Mouse (Mus musculus): ENCODE results near the gene Vstm2b. TPM values are rescaled to one million over a fixed set of nuclear protein-coding genes. Genes with fewer than 3 reads are reported as not detected.

The Vstm2b gene
- polyA plus RNA-seq, 1 experiment from 2014 or later, result not detected

DNA sequence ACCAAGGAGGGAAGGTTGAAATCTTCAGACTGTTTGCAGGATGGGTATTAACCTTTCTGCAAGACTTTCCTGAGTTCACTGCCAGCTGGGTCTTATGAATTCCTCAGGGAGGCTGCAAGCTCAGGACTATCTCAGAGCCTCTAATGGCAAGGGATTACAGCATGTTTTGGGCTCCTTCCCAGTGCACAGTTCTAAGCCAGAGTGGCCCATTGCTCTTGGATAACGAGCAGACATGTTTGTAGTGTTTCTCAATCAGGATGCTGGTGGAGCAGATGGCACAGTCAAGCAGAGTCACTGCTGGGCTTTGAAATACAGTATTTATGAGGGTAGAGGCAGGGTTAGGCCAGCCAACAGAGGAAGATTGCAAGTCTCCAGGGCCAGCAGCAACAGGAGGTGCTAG is 8.4 kb downstream of the Vstm2b start:
- Histone ChIP-seq H3K4me3 (replicated peaks) (no peak overlapping the region), H3K9me3 (replicated peaks) (no peaks in the 10 kb centered on the region), H3K36me3 (replicated peaks) (no peaks in the 10 kb centered on the region), H3K9ac (no peak overlapping the region), H3K27ac (replicated peaks) (no peak overlapping the region), H3K4me2 (no peak overlapping the region), H3K4me1 (replicated peaks) (no peaks in the 10 kb centered on the region), H3K27me3 (peaks cover 20% of the 10 kb centered on the region)
- ATAC-seq (ENCODE audit: insufficient read depth), result no peak
- WGBS (ENCODE audit: insufficient replicate concordance), result 54% methylated on average over 1 of the region's 1 CpGs

DNA sequence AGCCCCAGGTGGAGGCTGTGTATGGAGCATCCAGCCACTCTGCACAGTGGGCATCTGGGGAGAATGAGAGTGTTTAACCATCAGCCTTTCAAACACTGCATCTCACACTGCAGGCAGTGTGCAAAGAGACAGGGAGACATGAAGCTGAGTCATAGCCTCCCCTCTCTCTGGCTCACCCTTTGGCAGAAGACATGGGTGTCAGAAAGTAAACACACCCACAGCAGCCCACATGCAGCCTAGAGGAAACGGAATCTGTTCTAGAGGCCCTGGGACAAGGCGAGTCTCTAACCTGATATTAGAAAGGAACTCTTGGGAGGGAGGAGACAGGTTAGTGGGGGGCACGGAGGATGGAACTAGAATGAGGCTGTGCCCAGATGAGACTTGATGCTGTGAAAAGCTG is 18.6 kb downstream of the Vstm2b start:
- WGBS (ENCODE audit: insufficient replicate concordance), result 49% methylated on average over 3 of the region's 3 CpGs

DNA sequence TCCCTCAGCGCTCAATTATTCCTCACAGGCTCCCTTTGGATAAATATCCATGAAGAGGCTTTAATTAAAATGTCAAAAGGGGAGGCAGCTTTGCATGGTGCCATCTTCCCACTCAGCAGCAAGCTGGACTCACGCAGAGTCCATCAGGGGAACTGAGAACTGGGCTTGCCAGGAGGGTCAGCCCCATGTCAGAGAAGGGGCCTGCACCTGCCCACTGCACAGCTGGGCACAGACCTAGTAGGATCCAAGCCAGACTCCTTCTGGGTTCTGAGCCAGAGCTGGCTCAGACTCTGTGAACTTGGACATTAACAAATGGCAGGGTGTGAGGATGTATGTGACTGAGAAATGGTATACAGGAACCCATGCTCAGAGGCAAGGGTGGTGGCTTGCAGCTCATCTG is 22.0 kb downstream of the Vstm2b start:
- Histone ChIP-seq H3K9me3 (replicated peaks) (no peaks in the 10 kb centered on the region), H3K9ac (no peak overlapping the region), H3K27ac (replicated peaks) (no peak overlapping the region), H3K36me3 (replicated peaks) (no peaks in the 10 kb centered on the region), H3K4me1 (replicated peaks) (no peaks in the 10 kb centered on the region), H3K27me3 (no peaks in the 10 kb centered on the region), H3K4me3 (replicated peaks) (no peak overlapping the region), H3K4me2 (no peak overlapping the region)
- WGBS (ENCODE audit: insufficient replicate concordance), result 61% methylated on average over 2 of the region's 2 CpGs
- ATAC-seq (ENCODE audit: insufficient read depth), result no peak

More for the DNA sequence above, 18.6 kb downstream of the Vstm2b start:
- ATAC-seq (ENCODE audit: insufficient read depth), result no peak
- H3K4me3 ChIP-seq (replicated peaks), result no peak overlapping the region
- no peak overlapping the region for H3K4me2 ChIP-seq
- H3K36me3 ChIP-seq (replicated peaks), result no peaks in the 10 kb centered on the region
- H3K27me3 ChIP-seq, result no peaks in the 10 kb centered on the region
- H3K9me3 ChIP-seq (replicated peaks), result no peaks in the 10 kb centered on the region
- no peak overlapping the region for H3K27ac ChIP-seq (replicated peaks)
- H3K4me1 ChIP-seq (replicated peaks), result no peaks in the 10 kb centered on the region
- H3K9ac ChIP-seq, result no peak overlapping the region

DNA sequence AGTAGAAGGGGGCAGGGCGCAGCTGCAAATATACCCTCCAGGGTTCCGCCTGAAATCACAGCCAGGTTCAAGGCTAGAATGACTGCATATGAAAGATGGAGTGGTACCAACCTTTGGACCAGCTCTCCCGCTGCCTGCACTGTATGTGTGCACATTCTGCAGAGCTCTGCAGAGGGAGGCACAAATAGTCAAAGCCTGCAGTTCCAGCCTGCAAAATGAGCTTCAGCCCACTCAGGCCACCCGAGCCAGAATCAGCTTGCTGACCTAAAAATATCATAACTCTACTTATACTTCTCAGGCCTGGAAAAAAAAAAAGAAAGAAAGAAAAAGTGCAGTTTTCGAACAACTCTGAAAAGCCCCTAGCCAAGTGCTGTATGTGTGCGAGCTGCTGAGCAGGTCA is 23.2 kb downstream of the Vstm2b start:
- no peaks in the 10 kb centered on the region for H3K4me1 ChIP-seq (replicated peaks)
- H3K4me3 ChIP-seq (replicated peaks), result no peak overlapping the region
- H3K4me2 ChIP-seq, result no peak overlapping the region
- H3K27ac ChIP-seq (replicated peaks), result no peak overlapping the region
- H3K27me3 ChIP-seq, result no peaks in the 10 kb centered on the region
- no peaks in the 10 kb centered on the region for H3K36me3 ChIP-seq (replicated peaks)
- WGBS (ENCODE audit: insufficient replicate concordance), result 47% methylated on average over 6 of the region's 6 CpGs
- no peaks in the 10 kb centered on the region for H3K9me3 ChIP-seq (replicated peaks)
- H3K9ac ChIP-seq, result no peak overlapping the region
- no peak for ATAC-seq (ENCODE audit: insufficient read depth)

DNA sequence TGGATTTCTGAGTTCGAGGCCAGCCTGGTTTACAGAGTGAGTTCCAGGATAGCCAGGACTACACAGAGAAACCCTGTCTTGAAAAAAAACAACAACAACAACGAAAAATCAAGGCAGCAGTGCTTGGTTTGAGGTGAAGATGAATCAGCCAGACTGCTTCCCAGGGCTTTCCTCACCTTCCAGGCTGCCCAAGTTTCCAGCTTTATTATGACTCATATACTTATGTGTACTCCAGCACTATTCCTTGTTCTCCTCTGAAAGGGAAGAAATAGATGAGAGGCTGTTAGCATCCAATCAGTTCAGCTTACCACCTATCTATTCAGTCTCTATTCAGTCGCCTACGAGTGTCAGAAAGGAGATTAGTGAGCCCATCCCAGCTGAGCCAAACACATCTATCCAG is 24.7 kb downstream of the Vstm2b start:
- no peaks in the 10 kb centered on the region for H3K9me3 ChIP-seq (replicated peaks)
- ATAC-seq (ENCODE audit: insufficient read depth), result no peak
- no peaks in the 10 kb centered on the region for H3K4me1 ChIP-seq (replicated peaks)
- WGBS (ENCODE audit: insufficient replicate concordance), result 40% methylated on average over 4 of the region's 4 CpGs
- H3K4me3 ChIP-seq (replicated peaks), result no peak overlapping the region
- no peaks in the 10 kb centered on the region for H3K27me3 ChIP-seq
- no peaks in the 10 kb centered on the region for H3K36me3 ChIP-seq (replicated peaks)
- H3K4me2 ChIP-seq, result no peak overlapping the region
- H3K27ac ChIP-seq (replicated peaks), result no peak overlapping the region
- H3K9ac ChIP-seq, result no peak overlapping the region

DNA sequence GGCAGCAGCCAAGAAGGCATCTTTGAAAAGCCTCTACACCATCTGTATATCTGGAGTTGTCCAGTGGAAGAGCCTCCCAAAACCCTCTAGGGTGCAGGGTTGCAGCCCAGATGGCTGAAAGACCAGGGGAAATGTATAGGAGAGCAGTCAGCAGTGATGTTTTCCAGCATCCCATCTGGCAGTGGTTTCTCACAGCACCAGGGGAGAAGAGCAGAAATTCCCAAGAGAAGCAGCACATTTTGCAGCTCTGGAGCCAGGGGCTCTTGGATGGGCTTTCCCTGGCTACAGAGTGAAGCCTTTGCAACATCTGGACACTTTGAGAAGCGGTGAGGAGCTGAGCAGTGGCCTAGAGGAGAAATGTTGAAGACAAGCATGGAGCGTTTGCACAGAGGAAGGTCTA is 30.3 kb downstream of the Vstm2b start:
- ATAC-seq (ENCODE audit: insufficient read depth), result no peak
- Histone ChIP-seq H3K27me3 (no peaks in the 10 kb centered on the region), H3K4me1 (replicated peaks) (no peaks in the 10 kb centered on the region), H3K9ac (no peak overlapping the region), H3K4me2 (no peak overlapping the region), H3K27ac (replicated peaks) (no peak overlapping the region), H3K9me3 (replicated peaks) (no peaks in the 10 kb centered on the region), H3K36me3 (replicated peaks) (no peaks in the 10 kb centered on the region), H3K4me3 (replicated peaks) (no peak overlapping the region)
- 60% methylated on average over 2 of the region's 2 CpGs for WGBS (ENCODE audit: insufficient replicate concordance)

DNA sequence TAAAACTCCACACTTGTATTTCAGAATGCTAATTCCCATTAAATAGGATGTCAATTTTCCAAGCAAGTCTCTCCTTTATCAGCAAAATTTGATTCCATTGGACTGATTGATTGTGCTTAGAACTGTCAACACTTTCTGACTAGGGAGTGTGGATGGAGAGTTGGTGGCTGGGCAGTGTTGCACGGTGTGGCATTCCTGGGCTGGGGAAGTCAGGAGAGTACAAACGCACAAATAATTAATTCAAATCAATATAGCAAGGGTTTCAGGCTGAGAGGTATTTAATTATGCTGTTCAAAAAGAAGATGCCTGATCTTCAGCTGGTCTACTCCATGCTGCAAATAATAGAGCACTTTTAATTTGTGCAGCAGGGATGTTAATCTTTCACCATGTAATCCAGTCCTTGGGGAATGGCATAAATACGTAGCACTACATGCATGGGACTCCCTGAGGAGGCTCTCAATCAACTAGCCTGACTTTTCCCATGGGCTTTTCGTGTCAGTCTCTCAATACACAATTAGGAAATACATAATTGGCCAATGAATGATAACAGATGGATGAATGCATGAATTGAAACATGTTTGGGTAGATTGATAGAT is 38.6 kb downstream of the Vstm2b start:
- Histone ChIP-seq H3K4me3 (replicated peaks) (no peak overlapping the region), H3K4me1 (replicated peaks) (no peaks in the 10 kb centered on the region), H3K36me3 (replicated peaks) (no peaks in the 10 kb centered on the region), H3K27me3 (no peaks in the 10 kb centered on the region), H3K27ac (replicated peaks) (no peak overlapping the region), H3K4me2 (no peak overlapping the region), H3K9ac (no peak overlapping the region), H3K9me3 (replicated peaks) (no peaks in the 10 kb centered on the region)
- WGBS (ENCODE audit: insufficient replicate concordance), result 43% methylated on average over 4 of the region's 4 CpGs
- ATAC-seq (ENCODE audit: insufficient read depth), result no peak

DNA sequence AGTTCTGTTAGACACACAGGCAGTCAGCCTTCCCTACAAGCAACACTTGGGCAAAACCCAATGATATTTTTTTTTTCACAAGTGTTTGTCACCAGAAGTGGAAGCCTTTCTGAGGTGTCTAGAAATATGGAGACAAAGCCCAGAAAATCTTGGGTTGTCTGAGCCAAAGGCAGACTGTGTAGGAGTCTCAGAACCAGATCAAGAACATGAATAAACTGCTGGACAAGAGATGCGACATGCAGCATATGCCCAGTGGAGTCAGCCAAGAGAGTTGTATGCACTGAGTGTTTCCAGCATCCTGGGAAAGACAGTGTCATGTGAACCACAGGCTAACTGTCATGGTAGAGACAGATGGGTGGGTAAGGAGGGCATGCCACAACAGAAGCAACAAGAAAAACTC is 41.2 kb downstream of the Vstm2b start:
- Histone ChIP-seq H3K9ac (no peak overlapping the region), H3K27ac (replicated peaks) (no peak overlapping the region), H3K9me3 (replicated peaks) (no peaks in the 10 kb centered on the region), H3K27me3 (no peaks in the 10 kb centered on the region), H3K4me1 (replicated peaks) (no peaks in the 10 kb centered on the region), H3K4me2 (no peak overlapping the region), H3K4me3 (replicated peaks) (no peak overlapping the region), H3K36me3 (replicated peaks) (no peaks in the 10 kb centered on the region)
- ATAC-seq (ENCODE audit: insufficient read depth), result no peak
- 62% methylated on average over 1 of the region's 1 CpGs for WGBS (ENCODE audit: insufficient replicate concordance)

DNA sequence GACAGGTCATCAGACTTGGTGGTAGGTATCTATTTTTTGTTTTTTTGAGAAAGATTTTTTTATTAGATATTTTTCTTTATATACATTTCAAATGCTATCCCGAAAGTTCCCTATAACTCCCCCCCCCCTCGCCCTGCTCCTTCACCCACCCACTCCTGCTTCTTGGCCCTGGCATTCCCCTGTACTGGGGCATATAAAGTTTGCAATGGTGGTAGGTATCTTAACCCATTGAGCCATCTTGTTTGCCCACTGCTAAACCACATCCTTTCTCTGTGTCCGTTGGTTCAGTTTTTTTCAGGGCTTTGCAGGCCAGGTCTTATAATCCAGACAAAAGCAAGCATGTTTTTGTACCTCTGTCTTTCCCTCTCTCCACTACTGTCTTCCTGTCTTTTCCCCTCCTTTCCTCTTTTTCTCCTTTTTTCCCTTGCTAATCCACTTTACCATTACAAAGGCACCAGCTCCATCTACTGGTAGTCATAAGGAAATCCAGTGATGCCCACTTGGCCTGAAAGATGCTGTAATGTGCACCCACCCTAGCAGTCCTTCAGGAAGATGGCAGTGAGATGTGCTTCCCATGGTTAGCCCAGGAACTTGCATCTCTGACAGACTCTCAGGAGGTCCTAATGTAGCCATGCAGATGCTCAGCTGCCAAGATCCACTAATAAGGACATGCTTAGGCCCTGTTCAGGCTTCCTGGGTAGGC is 44.3 kb downstream of the Vstm2b start:
- Histone ChIP-seq H3K9me3 (replicated peaks) (no peaks in the 10 kb centered on the region), H3K27me3 (no peaks in the 10 kb centered on the region), H3K27ac (replicated peaks) (no peak overlapping the region), H3K4me1 (replicated peaks) (no peaks in the 10 kb centered on the region), H3K9ac (no peak overlapping the region), H3K4me2 (no peak overlapping the region), H3K4me3 (replicated peaks) (no peak overlapping the region), H3K36me3 (replicated peaks) (no peaks in the 10 kb centered on the region)
- ATAC-seq (ENCODE audit: insufficient read depth), result no peak
- WGBS (ENCODE audit: insufficient replicate concordance), result 29% methylated on average over 3 of the region's 3 CpGs

Other genes starting within 250 kb of the Vstm2b start
- gene 4930433I11Rik, start 89.2 kb downstream of the Vstm2b start, polyA plus RNA-seq (2015; fragmentation: Nextera tagmentation; extraction: Ambion mirVana), result not detected in 2 replicates
- gene Gm4884, start 134.4 kb downstream of the Vstm2b start, polyA plus RNA-seq (2015; fragmentation: Nextera tagmentation; extraction: Ambion mirVana), result not detected in 2 replicates

All from liver, embryonic 15.5 days (tissue).